Mouse (Mus musculus) stomach, embryonic 14.5 days (tissue): Measurements from ENCODE around the gene Nbeal2. TPM values are rescaled to one million over a fixed set of nuclear protein-coding genes. Genes with fewer than 3 reads are reported as not detected.
A peak's percentile ranks its signal among the peaks of the same experiment; 100 is the strongest.

Source experiments
- ATAC-seq: fragments of 200-750 bp; cut with Nextera tagmentation; 2 replicates; pipeline ENCODE4 v1.8.0; 2017; ENCODE audit warnings: low read depth, moderate TSS enrichment; ENCODE audit not compliant: insufficient number of reproducible peaks, insufficient read depth, low FRiP score
- H3K27ac ChIP-seq: fragments of 300-500 bp; sonication (generic); 2 replicates; pipeline ENCODE4 v1.5.1; 2014; ENCODE audit warnings: mild to moderate bottlenecking, low read length, moderate library complexity, mixed read lengths
- H3K27me3 ChIP-seq: fragments of 300-500 bp; sonication (generic); 2 replicates; pipeline ENCODE4 v1.6.1; 2014; ENCODE audit warnings: low read length, control low read depth, mixed read lengths; ENCODE audit not compliant: control insufficient read depth, insufficient read depth
- H3K36me3 ChIP-seq: fragments of 300-500 bp; sonication (generic); 2 replicates; pipeline ENCODE4 v1.6.1; 2014; ENCODE audit warnings: mild to moderate bottlenecking, control low read depth, low read length, moderate library complexity, mixed read lengths; ENCODE audit not compliant: control insufficient read depth, insufficient read depth
- H3K4me1 ChIP-seq: fragments of 300-500 bp; sonication (generic); 2 replicates; pipeline ENCODE4 v1.6.1; 2014; ENCODE audit warnings: low read length, control low read depth, mixed read lengths; ENCODE audit not compliant: control insufficient read depth, insufficient read depth
- H3K4me2 ChIP-seq: fragments of 300-500 bp; sonication (generic); replicated peaks from 2 replicates; pipeline ENCODE4 v1.6.1; 2014; ENCODE audit warnings: low read depth, low read length, control low read depth
- H3K4me3 ChIP-seq: fragments of 300-500 bp; sonication (generic); 2 replicates; pipeline ENCODE4 v1.5.1; 2014; ENCODE audit warnings: low read depth, low read length, control low read depth
- H3K9ac ChIP-seq: fragments of 300-500 bp; sonication (generic); replicated peaks from 2 replicates; pipeline ENCODE4 v1.6.1; 2014; ENCODE audit warnings: low read depth, mild to moderate bottlenecking, control low read depth, low read length, moderate library complexity, mixed read lengths
- H3K9me3 ChIP-seq: fragments of 300-500 bp; sonication (generic); 2 replicates; pipeline ENCODE4 v1.6.1; 2016; ENCODE audit warnings: low read depth, low read length, control low read depth; ENCODE audit not compliant: control insufficient read depth
- WGBS: fragments of 180-500 bp; shearing (Covaris S2); extraction: QIAGEN DNeasy Blood & Tissue Kit; methylation state at CpG from one replicate; pipeline ENCODE4 v1.1.7; 2014; 5-methylcytosine and 5-hydroxymethylcytosine counted together
- polyA plus RNA-seq: library from polyadenylated mRNA; unstranded; fragments of >200 nt; fragmentation: Nextera tagmentation; extraction: Ambion mirVana; gene quantifications from 2 replicates; pipeline ENCODE4 v1.2.1, GENCODE M21; 2014

Nbeal2 gene
- polyA plus RNA-seq, 1 experiment from 2014 or later: 4.3 TPM

DNA sequence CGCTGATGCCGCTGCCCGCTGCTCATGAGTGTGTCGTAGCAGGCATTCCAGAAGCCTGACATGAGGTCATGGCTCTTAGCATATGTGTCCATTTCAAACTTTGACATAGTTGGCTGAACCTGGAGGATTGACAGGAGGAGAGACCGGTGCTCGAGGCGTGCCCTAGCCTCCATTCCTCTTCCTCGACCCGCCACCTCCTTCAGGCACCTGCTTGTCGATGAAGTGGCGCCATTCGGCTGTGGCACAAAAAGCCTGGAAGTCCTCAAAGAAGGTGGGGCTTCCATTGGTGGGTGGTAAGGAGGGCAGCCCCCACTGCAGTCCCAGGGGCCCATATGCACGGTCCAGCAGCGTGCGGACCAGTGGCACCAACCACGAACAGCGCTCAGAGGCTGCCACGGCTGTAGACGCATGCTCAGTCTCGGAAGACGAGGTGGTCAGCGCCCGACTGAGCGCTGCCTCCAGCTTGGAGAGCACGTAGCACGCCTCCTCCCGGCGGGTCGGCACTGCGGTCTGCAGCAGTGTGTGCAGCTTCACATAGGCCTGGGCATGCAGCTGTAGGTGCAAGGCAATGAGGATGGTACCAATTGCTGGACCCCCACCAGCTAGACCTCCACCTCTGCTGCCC lies 22.2 kb downstream of the Nbeal2 start:
- Histone ChIP-seq H3K27me3 (no peaks in the 10 kb centered on the region), H3K9ac (no peak overlapping the region), H3K36me3 (no peaks in the 10 kb centered on the region), H3K4me2 (peak overlapping the region; percentile 13; the same call in 1 of the 2 replicates), H3K27ac (no peak overlapping the region), H3K4me1 (no peaks in the 10 kb centered on the region), H3K9me3 (no peaks in the 10 kb centered on the region), H3K4me3 (no peak overlapping the region; the same call in 1 of the 2 replicates)
- WGBS: 22% methylated on average over 30 of the region's 30 CpGs
- ATAC-seq: no peak

DNA sequence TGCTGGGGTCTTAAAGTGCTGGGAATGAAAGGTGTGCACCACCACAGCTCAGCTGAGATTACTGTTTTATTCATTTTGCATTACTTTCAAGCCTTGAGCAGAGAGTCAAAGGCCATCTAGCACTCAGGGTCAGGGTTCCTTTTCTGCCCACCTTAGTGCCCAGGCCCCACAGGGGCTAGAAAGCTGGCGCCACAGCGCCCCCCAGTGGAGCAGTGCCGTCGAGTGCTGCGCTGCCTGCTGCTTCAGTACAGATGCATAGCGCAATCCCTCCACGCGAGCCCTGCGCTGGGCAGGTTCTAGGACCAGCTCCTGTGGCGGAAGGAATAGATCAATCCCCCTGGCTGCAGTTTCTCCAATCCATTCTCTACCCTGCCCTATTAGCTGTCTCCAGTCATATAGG lies 22.8 kb downstream of the Nbeal2 start:
- Histone ChIP-seq H3K36me3 (no peaks in the 10 kb centered on the region), H3K27ac (no peak overlapping the region), H3K9ac (no peak overlapping the region), H3K4me1 (no peaks in the 10 kb centered on the region), H3K27me3 (no peaks in the 10 kb centered on the region), H3K9me3 (no peaks in the 10 kb centered on the region), H3K4me2 (peak overlapping the region; percentile 13; the same call in 1 of the 2 replicates), H3K4me3 (no peak overlapping the region; the same call in 1 of the 2 replicates)
- WGBS: 30% methylated on average over 10 of the region's 10 CpGs
- ATAC-seq: no peak

DNA sequence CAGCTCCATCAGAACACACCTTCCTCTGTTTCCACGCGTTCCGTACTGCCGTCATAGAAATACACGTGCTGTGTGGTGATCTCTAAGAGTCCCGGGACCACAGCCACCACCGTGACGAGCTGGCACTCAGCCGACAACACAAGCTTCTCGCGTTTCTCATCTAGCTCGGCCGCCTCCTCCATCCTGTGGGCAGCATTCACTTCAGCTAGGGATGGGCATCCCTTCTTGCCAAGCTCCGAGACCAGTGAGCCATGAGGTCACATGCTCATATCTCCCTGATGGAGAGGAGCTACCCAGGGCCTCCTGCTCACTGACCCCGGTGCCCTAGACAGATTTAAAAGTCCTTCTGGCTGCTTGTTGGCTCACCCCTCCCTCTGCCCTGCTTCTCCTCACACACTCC lies 23.8 kb downstream of the Nbeal2 start:
- Histone ChIP-seq H3K36me3 (no peaks in the 10 kb centered on the region), H3K27ac (no peak overlapping the region), H3K9ac (no peak overlapping the region), H3K4me2 (no peak overlapping the region), H3K9me3 (no peaks in the 10 kb centered on the region), H3K4me1 (peaks cover 3% of the 10 kb centered on the region; the same call in 1 of the 2 replicates), H3K27me3 (no peaks in the 10 kb centered on the region), H3K4me3 (no peak overlapping the region)
- 87% methylated on average over 15 of the region's 15 CpGs for WGBS
- no peak for ATAC-seq

DNA sequence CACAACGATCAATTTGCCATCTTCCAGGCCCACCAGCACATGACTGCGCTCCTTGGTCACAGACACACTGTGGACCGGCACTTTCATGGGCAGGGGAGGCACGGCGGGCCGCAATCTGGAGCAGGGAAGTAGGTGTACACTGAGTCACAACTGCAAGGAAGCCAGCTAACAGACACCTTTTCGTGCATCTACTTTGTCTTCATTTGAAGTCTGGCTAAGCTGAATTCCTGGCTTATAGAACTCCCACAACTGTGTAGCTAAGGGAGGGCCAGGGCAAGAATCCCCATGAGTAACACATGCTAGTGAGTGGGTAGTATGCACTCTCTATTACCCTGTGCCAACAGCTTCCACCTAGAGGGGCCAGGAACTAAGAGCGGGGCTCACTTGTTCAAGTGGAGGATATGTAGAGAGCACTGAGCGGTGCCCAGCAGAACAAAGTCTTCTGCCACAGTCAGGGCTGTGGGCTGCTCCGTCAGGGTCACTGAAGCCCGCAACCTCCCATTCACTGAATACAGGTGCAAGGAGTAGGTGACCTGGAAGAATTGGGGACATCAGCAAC lies 28.5 kb downstream of the Nbeal2 start:
- WGBS: 60% methylated on average over 11 of the region's 11 CpGs
- H3K4me2 ChIP-seq: peak overlapping the region; percentile 99
- peaks cover 9% of the 10 kb centered on the region; the same call in 1 of the 2 replicates for H3K4me1 ChIP-seq
- H3K27me3 ChIP-seq: no peaks in the 10 kb centered on the region
- no peaks in the 10 kb centered on the region for H3K9me3 ChIP-seq
- H3K27ac ChIP-seq: peak overlapping the region; percentile 86; the same call in 1 of the 2 replicates
- peaks cover 9% of the 10 kb centered on the region for H3K36me3 ChIP-seq
- H3K9ac ChIP-seq: peak overlapping the region; percentile 65
- ATAC-seq: no peak
- peak overlapping the region; percentile 61 for H3K4me3 ChIP-seq

DNA sequence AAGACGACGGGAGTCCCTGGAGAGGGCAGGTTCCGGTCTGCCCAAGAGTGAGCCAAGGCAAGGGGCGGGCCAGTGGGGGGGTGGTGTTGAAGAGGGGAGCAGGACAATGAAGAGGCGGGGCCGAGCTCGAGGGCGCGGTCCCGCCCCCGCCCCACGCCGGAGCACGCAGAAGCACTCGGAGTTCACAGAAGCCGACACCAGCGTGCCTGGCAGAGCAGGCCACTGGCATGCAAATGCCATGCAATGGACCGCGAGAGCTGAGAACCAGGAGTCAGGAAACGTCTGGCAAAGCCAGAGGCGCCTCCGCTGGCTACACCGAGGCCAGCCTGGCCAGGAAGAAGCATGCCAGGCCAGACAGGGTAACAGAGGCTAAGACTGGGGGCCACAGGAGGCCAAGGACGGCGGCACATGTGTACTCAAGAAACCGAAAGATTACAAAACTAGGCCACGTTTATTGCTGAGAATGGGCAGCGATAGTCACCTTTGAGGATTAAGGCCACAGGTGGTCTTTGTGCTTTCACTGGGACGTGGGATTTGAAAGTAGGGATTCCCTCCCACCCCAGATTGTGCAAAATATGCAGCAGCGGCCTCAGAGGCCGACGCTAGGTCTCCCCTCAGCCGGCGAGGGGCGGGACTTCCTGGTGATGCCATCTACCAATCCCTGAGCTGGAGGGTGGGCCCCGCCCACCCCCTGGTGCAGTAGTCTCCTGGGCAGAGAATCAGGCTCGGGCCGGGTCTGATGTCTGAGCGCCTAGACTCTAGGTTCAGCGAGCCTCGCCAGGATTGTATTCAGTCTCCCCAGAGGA lies 29.4 kb downstream of the Nbeal2 start, which contains the start of gene Nradd:
Gene Nradd (minus strand): TSS at position 92 of the 806 bp plus-strand sequence.
- peak within 1 kb of the TSS; percentile 99 for H3K4me2 ChIP-seq
- H3K36me3 ChIP-seq: peaks cover 17% of the 10 kb centered on the region
- H3K4me3 ChIP-seq: peak within 1 kb of the TSS; percentile 61
- H3K4me1 ChIP-seq: peaks cover 9% of the 10 kb centered on the region; the same call in 1 of the 2 replicates
- H3K27me3 ChIP-seq: no peaks in the 10 kb centered on the region
- H3K9me3 ChIP-seq: no peaks in the 10 kb centered on the region
- ATAC-seq: peak; percentile 89
- under 1% methylated on average over 41 of the region's 41 CpGs for WGBS
- peak within 1 kb of the TSS; percentile 86 for H3K27ac ChIP-seq
- H3K9ac ChIP-seq: peak within 1 kb of the TSS; percentile 65

DNA sequence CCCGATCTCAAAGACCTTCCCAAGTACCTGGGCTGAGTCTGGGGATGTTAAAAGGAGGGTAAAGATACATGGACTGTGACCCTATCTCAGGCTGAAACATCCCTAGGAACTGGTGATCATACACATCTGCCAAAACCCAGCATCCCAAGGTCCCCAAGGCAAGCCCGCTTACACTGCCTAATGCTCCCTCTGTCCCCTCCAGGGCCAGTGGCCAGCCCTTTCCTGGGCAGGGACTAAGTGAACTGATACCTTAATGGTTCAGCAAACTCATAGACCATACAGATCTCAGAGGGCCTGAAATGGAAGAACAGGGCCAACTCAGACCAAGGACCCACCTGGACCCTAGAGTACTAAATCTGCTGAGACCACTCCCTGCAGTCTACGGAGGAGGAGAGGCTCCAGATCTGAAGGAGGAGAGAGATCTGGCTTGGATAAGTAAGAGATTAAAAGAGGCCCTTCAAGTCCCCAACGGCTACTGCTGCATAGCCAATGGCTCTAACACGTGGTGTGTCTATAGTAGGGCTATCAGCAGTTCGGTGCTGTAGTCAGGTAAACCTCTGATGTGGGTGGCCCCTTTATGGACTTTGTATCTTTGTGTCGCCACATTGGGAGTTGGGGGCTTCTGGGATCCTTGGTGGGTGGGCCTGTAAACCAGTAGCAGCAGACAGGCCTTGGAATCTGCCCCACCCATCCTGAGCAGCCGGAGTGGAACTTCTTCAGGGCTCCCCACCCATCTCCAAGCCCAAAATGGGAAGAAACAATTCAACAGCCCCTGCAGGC lies 30.4 kb downstream of the Nbeal2 start:
- Histone ChIP-seq H3K9me3 (no peaks in the 10 kb centered on the region), H3K4me1 (peaks cover 9% of the 10 kb centered on the region; the same call in 1 of the 2 replicates), H3K4me2 (peak overlapping the region; percentile 99), H3K36me3 (peaks cover 24% of the 10 kb centered on the region), H3K9ac (peak overlapping the region; percentile 65), H3K27ac (peak overlapping the region; percentile 86; the same call in 1 of the 2 replicates), H3K4me3 (peak overlapping the region; percentile 61), H3K27me3 (no peaks in the 10 kb centered on the region)
- no peak for ATAC-seq
- WGBS: 36% methylated on average over 8 of the region's 8 CpGs

DNA sequence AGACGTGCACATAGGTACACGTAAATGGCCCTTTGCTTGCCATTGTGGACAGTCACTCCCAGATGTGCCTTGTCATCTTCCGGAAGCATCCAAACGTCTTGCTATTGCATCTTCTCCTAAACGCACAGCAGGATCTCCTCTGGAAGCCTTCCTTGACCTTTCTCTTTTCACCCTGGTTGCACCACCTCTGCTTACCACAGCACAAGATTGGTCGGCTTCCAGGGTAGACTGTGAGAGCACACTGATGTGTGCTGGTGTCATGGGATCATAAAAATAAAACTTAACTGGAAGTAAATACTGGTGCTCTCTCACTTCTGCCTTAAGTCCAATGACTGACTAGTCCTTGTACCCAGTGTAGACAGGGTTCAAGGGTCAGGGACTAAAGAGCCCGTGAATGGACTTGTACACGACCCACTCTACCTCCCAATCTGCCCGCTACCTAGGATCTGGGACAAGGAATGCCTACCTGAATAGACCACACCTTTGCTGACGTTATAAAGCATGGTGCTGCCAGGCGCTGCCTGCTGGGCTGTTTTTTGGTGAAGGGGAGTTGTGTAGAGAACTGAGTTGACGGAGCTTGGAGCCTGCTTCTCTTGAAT lies 31.2 kb downstream of the Nbeal2 start:
- Histone ChIP-seq H3K4me3 (no peak overlapping the region), H3K27me3 (no peaks in the 10 kb centered on the region), H3K9me3 (no peaks in the 10 kb centered on the region), H3K36me3 (peaks cover 30% of the 10 kb centered on the region), H3K27ac (no peak overlapping the region), H3K9ac (no peak overlapping the region), H3K4me1 (peaks cover 9% of the 10 kb centered on the region; the same call in 1 of the 2 replicates), H3K4me2 (no peak overlapping the region)
- ATAC-seq: no peak
- 78% methylated on average over 12 of the region's 12 CpGs for WGBS
